Mouse (Mus musculus): ENCODE measurements at regions not wholly inside any gene's neighbourhood (a gene's known extent, or its start where the extent isn't known, plus 50 kb on each side); places are given as distances from the start of the nearest gene placed in this dataset.

DNA sequence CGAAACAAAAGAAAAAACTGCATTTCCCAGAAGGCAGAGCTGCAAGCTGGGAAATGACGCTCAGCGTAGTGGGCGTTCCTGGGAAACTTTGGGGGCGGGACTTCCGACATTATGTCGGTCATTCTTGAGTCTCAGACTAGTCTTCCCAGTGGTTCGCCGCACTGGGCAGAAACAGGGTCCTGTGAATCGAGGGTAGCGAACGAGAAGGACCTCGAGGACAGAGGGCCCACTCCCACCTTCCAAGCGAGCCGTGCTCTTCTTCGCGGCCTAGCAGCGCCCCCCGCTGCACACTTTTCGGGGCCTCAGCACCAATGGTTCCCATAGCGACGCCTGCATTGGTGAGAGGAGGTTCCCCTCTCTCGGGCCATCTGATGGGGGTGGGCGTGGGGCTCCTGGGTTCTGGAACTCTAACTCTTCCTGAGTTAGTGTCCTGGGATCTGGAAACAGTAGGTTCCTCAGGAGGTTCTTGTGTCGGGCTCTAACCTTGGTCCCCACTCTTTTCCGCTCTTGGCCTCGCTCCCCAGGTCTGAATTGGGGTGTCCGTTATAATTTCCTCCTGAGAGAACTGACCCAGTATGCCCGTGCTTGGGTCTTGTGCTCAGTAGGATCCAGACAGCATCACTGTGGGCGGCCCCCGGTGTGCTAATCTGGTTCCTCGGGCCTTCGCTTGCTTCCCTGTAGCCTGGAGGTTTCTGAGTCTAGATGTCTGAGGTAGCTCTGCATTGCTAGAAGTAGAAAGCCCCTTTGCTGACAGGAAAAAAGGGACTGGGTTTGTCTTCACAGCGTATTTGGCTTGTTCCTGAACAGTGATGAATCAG is 52.8 kb upstream of the Gramd1a start:
- ATAC-seq (ENCODE audit: insufficient number of reproducible peaks, insufficient read depth, low FRiP score, low read depth): peak; percentile 54
- WGBS: 33% methylated on average over 34 of the region's 34 CpGs
- H3K9me3 ChIP-seq (ENCODE audit: control insufficient read depth, low read length): no peaks in the 10 kb centered on the region
- H3K4me1 ChIP-seq (ENCODE audit: control insufficient read depth in 2 of 2, insufficient read depth in 2 of 2, low read length in 2 of 2): peaks cover 0 to 6% of the 10 kb centered on the region in 2 experiments; a peak in 1 of 4 replicates
- H3K27ac ChIP-seq (replicated peaks in 1 of 2; ENCODE audit: control insufficient read depth in 1 of 2, insufficient read depth in 1 of 2, low read depth in 2 of 2, low read length in 2 of 2): peak overlapping the region in 1 of 2 experiments; percentile 43; a peak in 3 of 4 replicates
- H3K9ac ChIP-seq (ENCODE audit: low read length): peak overlapping the region; percentile 76
- H3K27me3 ChIP-seq (ENCODE audit: control insufficient read depth, insufficient read depth, low read length): no peaks in the 10 kb centered on the region
- peak overlapping the region; percentile 64 to 93 for H3K4me3 ChIP-seq (ENCODE audit: control insufficient read depth in 1 of 2, insufficient read depth in 1 of 2, low read depth in 1 of 2, low read length in 2 of 2)
- H3K4me2 ChIP-seq (ENCODE audit: low read length): peak overlapping the region; percentile 73
- 0 out of 2 replicates have a peak, but pooled peaks cover 2% of the 10 kb centered on the region for H3K36me3 ChIP-seq (ENCODE audit: control insufficient read depth, insufficient read depth, low read length)

DNA sequence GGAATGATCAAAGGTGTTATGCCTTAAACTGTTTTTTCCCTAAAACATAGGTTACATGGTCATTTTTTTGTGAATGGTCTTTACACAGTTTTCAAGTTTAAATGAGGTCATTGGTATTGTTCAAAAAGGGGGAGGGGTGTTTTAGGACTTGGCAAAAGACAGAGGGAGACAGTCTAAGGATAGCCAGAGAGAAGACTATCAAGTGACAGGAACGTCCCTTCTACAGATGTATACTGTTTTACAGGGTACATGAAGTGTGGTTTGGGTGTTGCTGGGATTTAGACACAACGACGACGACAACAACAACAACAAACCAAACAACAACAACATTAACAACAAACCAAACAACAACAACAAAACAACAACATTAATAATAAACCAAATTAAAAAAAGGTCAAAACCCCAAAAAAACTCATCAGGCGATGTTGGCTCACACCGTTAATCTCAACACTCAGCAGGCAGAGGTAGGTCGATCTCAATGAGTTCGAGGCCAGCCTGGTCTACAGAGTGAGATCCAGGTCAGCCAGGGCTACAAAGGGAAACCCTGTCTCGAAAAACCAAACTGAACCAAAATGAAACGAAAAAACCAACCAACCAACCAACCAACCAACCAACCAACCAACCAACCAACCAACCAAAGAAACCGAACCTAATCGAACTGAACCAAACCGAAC is 52.0 kb upstream of the Gramd1a start:
- no peak for ATAC-seq (ENCODE audit: insufficient number of reproducible peaks, insufficient read depth, low FRiP score, low read depth)
- 61% methylated on average over 13 of the region's 13 CpGs for WGBS

More for the DNA sequence above, 52.0 kb upstream of the Gramd1a start:
- Histone ChIP-seq H3K9ac (ENCODE audit: low read length) (no peak overlapping the region), H3K4me1 (ENCODE audit: control insufficient read depth in 2 of 2, insufficient read depth in 2 of 2, low read length in 2 of 2) (peaks cover 0 to 6% of the 10 kb centered on the region in 2 experiments; a peak in 1 of 4 replicates), H3K4me3 (ENCODE audit: control insufficient read depth in 1 of 2, insufficient read depth in 1 of 2, low read depth in 1 of 2, low read length in 2 of 2) (peak overlapping the region; percentile 64 to 93), H3K27ac (replicated peaks in 1 of 2; ENCODE audit: control insufficient read depth in 1 of 2, insufficient read depth in 1 of 2, low read depth in 2 of 2, low read length in 2 of 2) (no peak overlapping the region), H3K4me2 (ENCODE audit: low read length) (peak overlapping the region; percentile 73), H3K27me3 (ENCODE audit: control insufficient read depth, insufficient read depth, low read length) (no peaks in the 10 kb centered on the region), H3K9me3 (ENCODE audit: control insufficient read depth, low read length) (no peaks in the 10 kb centered on the region), H3K36me3 (ENCODE audit: control insufficient read depth, insufficient read depth, low read length) (0 out of 2 replicates have a peak, but pooled peaks cover 2% of the 10 kb centered on the region)
